Mouse (Mus musculus) Muller cell, postnatal 12 days (primary cell): ENCODE results near the gene St7l.

Experiments used
- DNase-seq: peaks from one replicate; pipeline ENCODE4 v3.0.0-alpha.2; 2015; ENCODE audit errors: inconsistent ontology term

St7l gene

DNA sequence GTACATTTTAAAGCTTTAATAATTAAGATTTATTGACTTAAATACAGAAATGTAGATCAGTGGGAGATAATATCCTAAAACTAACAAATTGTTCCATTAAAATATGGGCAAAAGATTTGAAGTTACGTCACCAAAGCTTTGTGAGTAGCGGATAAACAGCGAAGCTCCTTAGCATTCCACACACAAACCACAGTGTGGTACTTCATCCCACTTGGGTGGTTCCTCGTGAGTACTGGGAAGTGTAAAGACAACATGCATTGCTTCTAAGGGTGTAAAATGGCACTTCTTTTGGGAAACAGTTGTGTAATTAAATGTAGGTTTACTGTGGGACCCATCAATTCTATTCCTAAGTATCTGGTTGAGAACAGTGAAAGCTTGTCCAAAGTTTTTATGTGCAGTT, 37.3 kb downstream of the St7l start:
- no peak for DNase-seq

GRCm38 (mm10) chr3:104905389-104905788, 41.6 kb downstream of the St7l start:
- DNase-seq = no peak

DNA sequence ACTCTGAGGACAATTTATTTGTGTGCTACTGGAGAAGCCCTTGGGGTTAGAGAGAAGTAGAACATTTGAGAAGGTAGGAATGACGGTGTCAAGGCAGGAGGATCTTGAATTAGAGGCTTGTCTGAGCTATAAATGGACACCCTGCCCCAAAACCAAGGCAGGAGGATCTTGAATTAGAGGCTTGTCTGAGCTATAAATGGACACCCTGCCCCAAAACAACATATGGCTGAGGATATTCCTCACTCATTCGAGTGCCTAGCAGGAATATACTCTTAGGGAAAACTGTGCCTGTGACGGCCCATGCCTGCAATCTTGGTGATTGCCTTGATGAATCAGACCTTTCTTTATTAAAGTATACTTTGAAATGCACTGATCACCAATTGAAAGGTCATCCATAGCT, 42.2 kb downstream of the St7l start:
- DNase-seq = no peak

- no peak for DNase-seq
Measured at GRCm38 (mm10) chr3:104909195-104909594, 45.4 kb downstream of the St7l start.

DNA sequence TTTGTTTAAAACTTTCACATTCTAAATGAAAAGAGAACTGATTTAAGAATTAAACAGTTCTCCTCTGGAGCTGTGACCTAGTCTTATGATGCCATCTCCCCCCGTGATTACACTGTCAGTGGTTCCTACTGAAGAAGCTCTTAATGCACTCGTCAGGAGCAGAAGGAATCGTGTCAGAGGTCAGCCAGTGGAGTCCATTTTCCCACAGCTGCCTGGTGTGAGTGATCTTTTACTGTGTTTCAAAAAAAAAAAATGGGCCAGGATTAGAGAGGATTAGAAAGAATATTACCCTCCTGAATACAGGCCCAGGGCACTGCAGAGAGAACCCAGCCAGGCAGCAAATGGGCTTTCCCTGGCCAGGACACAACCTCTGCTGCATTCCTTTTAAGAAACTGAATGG, 51.2 kb downstream of the St7l start:
- no peak for DNase-seq

- DNase-seq = no peak
Measured at GRCm38 (mm10) chr3:104929385-104929784, 65.6 kb downstream of the St7l start.

- DNase-seq = no peak
Measured at GRCm38 (mm10) chr3:104937728-104938305, 74.0 kb downstream of the St7l start.

- DNase-seq = peak; percentile 49
Measured at GRCm38 (mm10) chr3:104938327-104938726, 74.5 kb downstream of the St7l start.

DNA sequence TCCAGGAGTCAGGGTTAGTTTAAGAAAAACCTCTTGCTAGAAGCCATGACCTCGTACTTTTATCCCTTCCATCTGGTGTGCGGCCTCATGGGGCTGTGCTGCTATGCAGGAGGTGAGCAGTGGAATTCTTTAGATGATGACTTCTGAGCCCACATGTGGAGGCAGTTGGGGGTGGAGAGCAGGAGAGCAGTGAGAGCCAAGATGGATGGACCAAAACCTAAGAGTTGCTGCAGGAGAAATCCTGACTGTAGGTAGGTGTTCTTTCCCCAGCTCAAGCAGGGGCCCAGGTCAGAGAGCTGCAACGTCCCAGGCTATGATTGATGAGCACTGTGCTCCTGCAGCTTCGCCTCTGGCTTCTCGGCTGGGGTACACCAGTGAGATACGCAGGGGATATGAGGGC, 76.9 kb downstream of the St7l start:
- DNase-seq = no peak

DNA sequence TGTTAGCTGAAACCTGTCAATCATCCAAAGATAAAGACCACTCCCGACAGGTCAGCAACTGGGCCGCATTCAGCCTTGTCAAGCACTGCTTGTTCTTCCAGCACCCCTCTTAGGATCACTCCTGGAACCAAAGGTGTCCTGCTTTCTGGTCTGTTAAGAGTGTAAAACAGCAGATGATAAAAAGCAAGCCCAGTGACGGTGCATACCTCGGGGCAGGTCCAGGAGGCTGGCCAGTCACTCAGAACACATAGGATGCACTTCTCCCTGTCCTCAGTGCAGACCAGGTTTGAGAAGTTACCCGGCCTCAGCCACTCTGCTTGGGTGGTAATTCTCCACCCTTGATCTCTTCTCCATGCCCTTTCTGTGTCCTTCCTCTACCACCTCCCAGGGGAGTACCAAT, 78.9 kb downstream of the St7l start:
- DNase-seq = no peak

- peak; percentile 73 for DNase-seq
Measured at GRCm38 (mm10) chr3:104943333-104943732, 79.5 kb downstream of the St7l start.

- DNase-seq = peak; percentile 71
Measured at GRCm38 (mm10) chr3:104944894-104945293, 81.1 kb downstream of the St7l start.

DNA sequence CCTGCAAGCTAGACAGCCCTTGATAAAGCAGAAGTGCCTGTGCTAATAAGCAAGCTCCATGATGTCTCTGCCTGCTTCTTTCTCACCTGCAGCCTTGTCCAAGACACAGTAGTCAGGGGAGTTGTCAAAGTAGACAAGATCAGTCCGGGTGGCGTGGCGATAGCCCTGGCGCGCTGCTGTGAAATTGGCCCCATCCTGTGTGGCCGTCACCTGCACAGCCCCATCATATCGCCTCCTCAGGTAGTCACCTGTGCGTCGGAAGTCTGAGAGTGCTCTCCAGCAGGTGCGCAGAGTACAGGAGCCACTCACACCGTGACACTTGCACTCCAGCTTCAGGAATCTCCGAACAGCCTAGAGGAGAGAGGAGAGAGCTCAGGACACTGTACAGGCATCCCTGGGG, 87.1 kb downstream of the St7l start:
- DNase-seq = no peak

GRCm38 (mm10) chr3:104952891-104953670, 89.3 kb downstream of the St7l start:
- DNase-seq = no peak

- no peak for DNase-seq
Measured at GRCm38 (mm10) chr3:104954137-104954536, 90.3 kb downstream of the St7l start.

GRCm38 (mm10) chr3:104954551-104954950, 90.7 kb downstream of the St7l start:
- DNase-seq = no peak

DNA sequence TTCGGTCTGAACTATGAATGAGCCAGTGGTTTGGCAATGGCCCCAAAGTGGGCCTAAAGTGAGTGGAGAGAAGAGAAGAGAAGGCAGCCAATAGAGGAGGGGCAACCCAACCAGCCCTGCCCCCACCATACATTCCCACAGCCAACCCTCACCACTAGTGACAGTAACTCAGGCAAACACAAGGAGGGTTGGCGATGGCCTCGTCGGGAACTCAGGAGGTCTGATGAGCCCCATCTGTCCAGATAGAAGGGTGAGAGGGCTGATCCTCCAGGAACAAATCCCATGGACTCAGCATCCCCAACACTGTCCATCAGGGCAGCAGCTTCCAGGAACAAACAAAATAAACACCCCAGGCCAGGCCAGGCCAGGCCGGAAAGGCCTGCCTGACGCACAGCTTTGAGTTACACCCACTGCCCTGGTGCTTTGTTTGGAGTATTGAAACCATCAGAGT, 92.4 kb downstream of the St7l start:
- no peak for DNase-seq

GRCm38 (mm10) chr3:104960026-104961000, 96.5 kb downstream of the St7l start:
- DNase-seq = no peak

DNA sequence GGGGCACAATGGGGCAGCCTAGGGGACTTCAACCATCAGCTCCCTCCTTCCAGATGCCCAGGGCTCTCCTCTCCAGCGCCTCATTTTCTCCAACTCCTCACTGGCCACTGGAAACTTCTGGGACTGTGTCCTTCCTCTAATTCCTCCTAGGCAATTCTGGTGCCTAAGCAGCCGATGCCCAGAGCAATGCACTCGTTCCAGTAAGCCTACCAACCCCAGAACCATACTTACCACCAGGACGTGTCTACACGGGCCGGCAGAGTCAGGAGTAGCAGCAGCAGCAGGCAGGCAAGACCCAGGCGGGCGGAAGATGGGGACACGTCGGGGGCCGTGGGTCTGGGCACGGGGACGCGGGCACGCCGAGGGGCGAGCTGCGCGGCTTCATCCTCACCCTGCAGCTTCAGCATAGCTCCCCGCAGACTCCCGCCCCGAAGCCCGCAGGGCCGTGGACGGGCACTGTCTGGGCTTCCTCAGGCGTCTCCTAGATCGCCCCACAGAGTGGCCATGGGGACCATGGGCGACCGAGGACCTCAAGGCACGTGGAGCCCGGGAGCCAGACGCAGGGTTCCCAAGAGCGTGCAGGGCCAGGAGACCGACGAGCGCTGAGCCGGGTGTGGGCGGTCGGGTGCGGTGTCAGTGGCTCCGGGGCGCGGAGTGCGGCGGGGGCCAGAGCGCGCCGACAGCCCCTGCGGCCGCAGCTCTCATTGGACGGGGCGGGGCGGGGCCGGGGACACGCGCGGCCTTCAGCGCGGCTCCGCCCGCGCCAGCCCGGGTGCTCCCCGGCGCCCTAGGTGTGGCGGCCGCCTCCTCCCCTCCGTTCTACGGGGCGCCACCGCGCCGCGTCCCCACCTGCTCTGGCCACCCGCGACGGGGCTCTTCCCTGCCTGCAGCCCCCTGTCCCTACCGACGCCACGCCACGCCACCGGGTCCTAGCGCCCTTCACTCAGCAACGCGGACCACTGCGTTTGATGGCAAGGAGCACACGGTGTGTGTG, 97.6 kb downstream of the St7l start, which contains the start of gene Wnt2b:
Gene Wnt2b, minus strand, starts transcription at position 856 of the 994 bp plus-strand sequence.
- DNase-seq = peak; percentile 67

GRCm38 (mm10) chr3:104962141-104962611, 98.4 kb downstream of the St7l start:
- DNase-seq = no peak

- DNase-seq = no peak
Measured at GRCm38 (mm10) chr3:104962866-104963265, 99.1 kb downstream of the St7l start.
